Mouse (Mus musculus): ENCODE data around the gene Gm7544. TPM values are rescaled to one million over a fixed set of nuclear protein-coding genes. Genes with fewer than 3 reads are reported as not detected.
"Not testable (repeated sequence)": the region's sequence is repeated elsewhere in the genome, so short reads cannot be mapped to it uniquely, and the experiment has no call there.

Gm7544 gene
- polyA plus RNA-seq, 2 experiments, result not detected

DNA sequence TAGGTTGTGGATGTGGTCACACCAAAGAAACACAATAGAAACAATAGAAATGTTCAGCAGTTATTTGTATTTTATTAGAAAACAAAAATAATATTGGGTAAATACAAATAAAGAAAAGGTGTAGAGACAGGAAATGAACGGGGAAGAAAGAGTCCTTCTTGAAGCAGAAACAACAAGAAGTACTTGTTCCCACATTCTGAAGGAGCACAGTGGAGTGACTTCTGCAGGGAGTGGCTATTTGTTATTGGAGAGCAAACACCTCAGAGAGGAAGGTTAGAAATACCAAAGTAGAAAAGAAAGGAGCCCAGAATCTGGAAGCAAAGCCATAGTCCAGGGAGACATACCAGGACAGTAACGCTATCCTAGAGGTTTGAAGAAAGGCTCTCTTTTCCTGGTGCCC lies 13.3 kb downstream of the Gm7544 start:
- not testable (repeated sequence) for H3K4me1 ChIP-seq (ENCODE audit: control insufficient read depth, insufficient read depth, low read length); DNase-seq (ENCODE audit: low spot score); H3K4me2 ChIP-seq (replicated peaks; ENCODE audit: low read depth, low read length, severe bottlenecking); H3K9ac ChIP-seq (ENCODE audit: low read depth, low read length, severe bottlenecking); H3K36me3 ChIP-seq (ENCODE audit: control insufficient read depth, insufficient read depth, low read length); ATAC-seq (ENCODE audit: low FRiP score, low read depth); H3K4me3 ChIP-seq (replicated peaks; ENCODE audit: low read length); H3K27ac ChIP-seq (replicated peaks; ENCODE audit: low read depth, low read length); H3K9me3 ChIP-seq (ENCODE audit: control insufficient read depth, low read length); H3K27me3 ChIP-seq (ENCODE audit: control insufficient read depth, insufficient read depth, low read length)
- WGBS, result 86% methylated on average over 1 of the region's 2 CpGs

DNA sequence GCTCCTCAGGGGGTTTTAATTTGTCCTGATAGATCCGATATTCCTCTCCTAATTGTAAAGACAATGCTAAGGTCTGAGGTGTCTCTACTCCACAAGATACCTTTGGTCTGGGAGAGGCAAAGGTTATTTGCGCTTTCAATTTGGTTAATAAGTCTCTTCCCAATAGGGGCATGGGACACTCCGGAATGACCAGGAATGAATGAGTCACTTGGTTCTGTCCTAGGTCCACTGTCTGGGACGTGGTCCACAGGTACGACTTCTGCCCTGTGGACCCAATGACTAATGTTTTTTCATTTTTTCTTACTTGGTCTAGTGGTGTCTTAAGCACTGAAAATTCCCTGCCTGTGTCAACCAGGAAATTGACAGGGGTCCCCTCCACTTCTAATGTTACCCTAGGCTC lies 17.1 kb downstream of the Gm7544 start:
- DNase-seq (ENCODE audit: low spot score), result no peak
- no peak overlapping the region for H3K27ac ChIP-seq (replicated peaks; ENCODE audit: low read depth, low read length)
- TF ChIP-seq POLR2A (IDR thresholded peaks at IDR 0.05; ENCODE audit: borderline replicate concordance, extremely low read depth, insufficient read depth, insufficient read length), result no peak
- no peak overlapping the region for H3K9ac ChIP-seq (ENCODE audit: low read depth, low read length, severe bottlenecking)
- no peak for ATAC-seq (ENCODE audit: low FRiP score, low read depth)
- H3K36me3 ChIP-seq (ENCODE audit: control insufficient read depth, insufficient read depth, low read length), result no peaks in the 10 kb centered on the region
- no peaks in the 10 kb centered on the region for H3K9me3 ChIP-seq (ENCODE audit: control insufficient read depth, low read length)
- H3K27me3 ChIP-seq (ENCODE audit: control insufficient read depth, insufficient read depth, low read length), result no peaks in the 10 kb centered on the region
- no peaks in the 10 kb centered on the region for H3K4me1 ChIP-seq (ENCODE audit: control insufficient read depth, insufficient read depth, low read length)
- no peak overlapping the region for H3K4me2 ChIP-seq (replicated peaks; ENCODE audit: low read depth, low read length, severe bottlenecking)
- WGBS, result 94% methylated on average over 5 of the region's 5 CpGs
- H3K4me3 ChIP-seq (replicated peaks; ENCODE audit: low read length), result no peak overlapping the region

DNA sequence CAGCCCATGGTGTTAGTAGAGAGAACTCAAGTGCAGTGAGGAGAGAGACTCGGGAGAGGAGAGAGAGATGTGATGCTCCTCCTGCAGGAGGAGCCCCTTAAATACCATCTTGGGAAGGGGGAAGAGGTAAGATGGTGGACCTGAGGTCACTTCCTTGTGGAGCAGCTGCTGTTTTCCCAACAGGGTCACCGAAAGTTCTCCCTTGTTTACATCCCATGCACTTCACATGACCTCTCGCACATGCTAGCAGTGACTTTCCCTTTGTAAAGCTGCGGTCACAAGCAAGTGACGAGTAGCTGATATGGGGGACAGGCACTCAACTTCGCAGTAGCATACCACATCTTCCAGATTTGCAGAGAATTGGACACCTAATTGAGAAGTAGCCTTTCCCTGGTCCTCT lies 24.5 kb downstream of the Gm7544 start, which contains the start of gene Gm6217:
TSS of gene Gm6217 (minus strand) at position 74 of the 400 bp plus-strand sequence.
- H3K9ac ChIP-seq (ENCODE audit: low read depth, low read length, severe bottlenecking); H3K4me2 ChIP-seq (replicated peaks; ENCODE audit: low read depth, low read length, severe bottlenecking); ATAC-seq (ENCODE audit: low FRiP score, low read depth); H3K27ac ChIP-seq (replicated peaks; ENCODE audit: low read depth, low read length); DNase-seq (ENCODE audit: low spot score); H3K4me1 ChIP-seq (ENCODE audit: control insufficient read depth, insufficient read depth, low read length); H3K36me3 ChIP-seq (ENCODE audit: control insufficient read depth, insufficient read depth, low read length); H3K27me3 ChIP-seq (ENCODE audit: control insufficient read depth, insufficient read depth, low read length); H3K4me3 ChIP-seq (replicated peaks; ENCODE audit: low read length); H3K9me3 ChIP-seq (ENCODE audit: control insufficient read depth, low read length): not testable (repeated sequence)
- no CpG with 5 or more reads among the region's 6 CpGs for WGBS

DNA sequence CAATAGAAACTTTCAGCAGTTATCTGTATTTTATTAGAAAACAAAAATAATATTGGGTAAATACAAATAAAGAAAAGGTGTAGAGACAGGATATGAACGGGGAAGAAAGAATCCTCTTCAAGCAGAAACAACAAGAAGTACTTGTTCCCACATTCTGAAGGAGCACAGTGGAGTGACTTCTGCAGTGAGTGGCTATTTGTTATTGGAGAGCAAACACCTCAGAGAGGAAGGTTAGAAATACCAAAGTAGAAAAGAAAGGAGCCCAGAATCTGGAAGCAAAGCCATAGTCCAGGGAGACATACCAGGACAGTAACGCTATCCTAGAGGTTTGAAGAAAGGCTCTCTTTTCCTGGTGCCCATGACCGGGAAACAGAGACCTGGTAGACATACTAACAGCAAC lies 25.3 kb downstream of the Gm7544 start:
- not testable (repeated sequence) for H3K9me3 ChIP-seq (ENCODE audit: control insufficient read depth, low read length); H3K36me3 ChIP-seq (ENCODE audit: control insufficient read depth, insufficient read depth, low read length); H3K4me3 ChIP-seq (replicated peaks; ENCODE audit: low read length); H3K27me3 ChIP-seq (ENCODE audit: control insufficient read depth, insufficient read depth, low read length); H3K4me2 ChIP-seq (replicated peaks; ENCODE audit: low read depth, low read length, severe bottlenecking); H3K4me1 ChIP-seq (ENCODE audit: control insufficient read depth, insufficient read depth, low read length); H3K9ac ChIP-seq (ENCODE audit: low read depth, low read length, severe bottlenecking); ATAC-seq (ENCODE audit: low FRiP score, low read depth); DNase-seq (ENCODE audit: low spot score); H3K27ac ChIP-seq (replicated peaks; ENCODE audit: low read depth, low read length)
- 84% methylated on average over 1 of the region's 3 CpGs for WGBS

DNA sequence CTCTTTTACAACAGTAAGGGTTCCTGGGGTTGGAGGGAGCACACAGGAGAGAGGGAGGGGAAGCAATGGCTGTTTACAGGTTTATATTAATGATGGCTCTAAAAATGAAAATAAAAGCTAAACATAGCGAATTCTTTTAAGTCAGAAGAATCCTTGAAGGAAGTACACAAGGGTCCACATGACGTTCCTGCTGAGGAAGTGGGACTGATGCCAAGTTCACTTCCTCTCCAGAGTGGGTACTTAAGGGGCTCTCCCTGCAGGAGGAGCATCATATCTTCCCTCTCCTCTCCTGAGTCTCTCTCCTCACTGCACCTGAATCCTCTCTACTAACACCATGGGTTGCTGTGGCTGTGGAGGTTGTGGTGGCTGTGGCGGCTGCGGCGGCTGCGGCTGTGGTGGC lies 31.2 kb downstream of the Gm7544 start, which contains the start of gene A030014E15Rik:
TSS of gene A030014E15Rik (plus strand) at position 268 of the 400 bp plus-strand sequence.
- no peak for ATAC-seq (ENCODE audit: low FRiP score, low read depth)
- no peak within 1 kb of the TSS for H3K27ac ChIP-seq (replicated peaks; ENCODE audit: low read depth, low read length)
- no peak for DNase-seq (ENCODE audit: low spot score)
- H3K4me1 ChIP-seq (ENCODE audit: control insufficient read depth, insufficient read depth, low read length), result no peaks in the 10 kb centered on the region
- H3K27me3 ChIP-seq (ENCODE audit: control insufficient read depth, insufficient read depth, low read length), result no peaks in the 10 kb centered on the region
- H3K9ac ChIP-seq (ENCODE audit: low read depth, low read length, severe bottlenecking), result no peak within 1 kb of the TSS
- H3K4me3 ChIP-seq (replicated peaks; ENCODE audit: low read length), result no peak within 1 kb of the TSS
- H3K36me3 ChIP-seq (ENCODE audit: control insufficient read depth, insufficient read depth, low read length), result no peaks in the 10 kb centered on the region
- H3K9me3 ChIP-seq (ENCODE audit: control insufficient read depth, low read length), result no peaks in the 10 kb centered on the region
- no peak within 1 kb of the TSS for H3K4me2 ChIP-seq (replicated peaks; ENCODE audit: low read depth, low read length, severe bottlenecking)
- TF ChIP-seq POLR2A (IDR thresholded peaks at IDR 0.05; ENCODE audit: borderline replicate concordance, extremely low read depth, insufficient read depth, insufficient read length), result no peak
- 85% methylated on average over 6 of the region's 6 CpGs for WGBS

DNA sequence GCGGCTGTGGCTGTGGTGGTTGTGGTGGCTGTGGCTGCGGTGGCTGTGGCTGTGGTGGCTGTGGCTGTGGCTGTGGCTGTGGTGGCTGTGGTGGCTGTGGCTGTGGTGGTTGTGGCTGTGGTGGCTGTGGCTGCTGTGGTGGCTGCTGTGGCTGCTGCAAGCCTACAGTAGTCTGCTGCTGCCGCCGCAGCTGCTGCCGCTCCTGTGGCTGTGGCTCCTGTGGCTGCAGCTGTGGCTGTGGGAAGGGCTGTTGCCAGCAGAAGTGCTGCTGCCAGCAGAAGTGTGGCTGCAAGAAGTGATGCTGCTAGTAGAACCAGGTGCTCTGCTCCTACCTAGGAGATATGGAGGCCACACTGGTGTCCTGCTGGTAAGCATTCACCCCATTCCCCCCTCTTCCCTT lies 42.4 kb downstream of the Gm7544 start:
- H3K27me3 ChIP-seq (ENCODE audit: control insufficient read depth, insufficient read depth, low read length); H3K4me2 ChIP-seq (replicated peaks; ENCODE audit: low read depth, low read length, severe bottlenecking); DNase-seq (ENCODE audit: low spot score); H3K4me3 ChIP-seq (replicated peaks; ENCODE audit: low read length); H3K4me1 ChIP-seq (ENCODE audit: control insufficient read depth, insufficient read depth, low read length); ATAC-seq (ENCODE audit: low FRiP score, low read depth); H3K9me3 ChIP-seq (ENCODE audit: control insufficient read depth, low read length); H3K9ac ChIP-seq (ENCODE audit: low read depth, low read length, severe bottlenecking); H3K36me3 ChIP-seq (ENCODE audit: control insufficient read depth, insufficient read depth, low read length); H3K27ac ChIP-seq (replicated peaks; ENCODE audit: low read depth, low read length): not testable (repeated sequence)
- 100% methylated on average over 4 of the region's 5 CpGs for WGBS
